Mouse (Mus musculus): ENCODE measurements at regions not wholly inside any gene's neighbourhood (a gene's known extent, or its start where the extent isn't known, plus 50 kb on each side); places are given as distances from the start of the nearest gene placed in this dataset.

DNA sequence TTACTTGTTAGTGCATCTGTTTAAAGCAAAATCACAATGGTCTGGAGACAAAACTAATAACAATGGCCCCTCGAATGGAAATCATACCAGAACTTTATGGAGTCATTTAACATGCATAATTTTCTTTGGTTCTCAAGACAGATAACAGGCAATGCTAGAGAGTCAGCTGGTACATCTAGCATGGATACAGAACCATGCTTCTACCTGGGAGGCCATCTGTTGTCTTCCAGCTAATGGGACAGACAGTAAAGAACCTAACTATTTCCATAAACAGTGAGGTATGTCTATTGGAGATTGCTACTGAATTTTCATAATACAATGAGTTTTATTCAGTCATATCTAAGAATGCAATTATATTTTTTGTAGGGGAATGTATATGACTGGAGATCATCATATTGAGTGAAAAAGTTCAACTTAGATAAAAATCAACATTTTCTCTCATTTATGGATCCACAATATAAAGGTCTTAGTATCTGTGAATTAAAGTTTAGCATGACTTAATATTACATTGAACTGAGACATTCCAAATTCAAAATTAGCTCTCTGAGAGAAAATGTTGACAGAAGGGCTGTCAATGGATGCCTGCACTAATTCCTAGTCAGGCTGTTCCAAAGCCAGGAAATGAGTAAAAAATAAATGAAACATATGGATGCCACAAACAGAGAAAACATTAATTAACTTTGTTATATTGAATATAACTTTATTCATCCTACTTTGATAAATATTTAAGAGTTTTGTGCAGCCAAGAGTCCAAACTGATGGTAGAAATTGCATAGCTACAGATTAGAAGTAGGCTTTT, 500.3 kb upstream of the Syt1 start:
- no peak for TF ChIP-seq GATA1 (IDR thresholded peaks at IDR 0.05; ENCODE audit: low read depth, low read length)
- TF ChIP-seq POLR2A (IDR thresholded peaks at IDR 0.05; ENCODE audit: control insufficient read depth in 1 of 2, insufficient read depth in 1 of 2, low read depth in 1 of 2, low read length in 2 of 2, poor library complexity in 1 of 2) = no peak
- TF ChIP-seq MYB (IDR thresholded peaks at IDR 0.05; ENCODE audit: low read depth, low read length) = no peak
- TF ChIP-seq POLR2AphosphoS5 (IDR thresholded peaks at IDR 0.05; ENCODE audit: borderline replicate concordance, low read depth, low read length) = no peak
- no peak for TF ChIP-seq MAZ (IDR thresholded peaks at IDR 0.05; ENCODE audit: low read depth, low read length)
- no peak for TF ChIP-seq SIN3A (IDR thresholded peaks at IDR 0.05; ENCODE audit: low read length)
- TF ChIP-seq NELFE (IDR thresholded peaks at IDR 0.05; ENCODE audit: low read depth, low read length) = no peak
- TF ChIP-seq CTCF (IDR thresholded peaks at IDR 0.05 in 2 of 3, conservative IDR thresholded peaks at IDR 0.05 in 1 of 3; ENCODE audit: control insufficient read depth in 1 of 3, insufficient read depth in 1 of 3, low read depth in 2 of 3, low read length in 3 of 3, poor library complexity in 1 of 3, severe bottlenecking in 1 of 3) = no peak
- TF ChIP-seq ZMIZ1 (IDR thresholded peaks at IDR 0.05; ENCODE audit: low read depth, low read length) = no peak
- no peak for TF ChIP-seq EP300 (IDR thresholded peaks at IDR 0.05; ENCODE audit: low read depth in 1 of 2, low read length in 2 of 2)
- TF ChIP-seq ZC3H11A (IDR thresholded peaks at IDR 0.05; ENCODE audit: low read depth, low read length) = no peak
- TF ChIP-seq SMC3 (IDR thresholded peaks at IDR 0.05; ENCODE audit: low read depth, low read length) = no peak
- no peak for TF ChIP-seq ELF1 (IDR thresholded peaks at IDR 0.05; ENCODE audit: low read depth, low read length)

All from MEL (cell line).